Mouse (Mus musculus) lung, adult 2 months (tissue): ENCODE results near the gene Eno1.

Source experiments
- CTCF ChIP-seq: fragments of 200-500 bp; IDR thresholded peaks from 2 replicates; pipeline ENCODE4 v1.5.1; 2011; ENCODE audit warnings: mild to moderate bottlenecking, low read length, control low read depth; ENCODE audit not compliant: insufficient read depth
- POLR2A ChIP-seq: fragments of 200-500 bp; IDR thresholded peaks from 2 replicates; pipeline ENCODE4 v1.6.1; 2011; ENCODE audit warnings: low read depth, mild to moderate bottlenecking, control low read depth, low read length, borderline replicate concordance; ENCODE audit errors: extremely low read depth

DNA sequence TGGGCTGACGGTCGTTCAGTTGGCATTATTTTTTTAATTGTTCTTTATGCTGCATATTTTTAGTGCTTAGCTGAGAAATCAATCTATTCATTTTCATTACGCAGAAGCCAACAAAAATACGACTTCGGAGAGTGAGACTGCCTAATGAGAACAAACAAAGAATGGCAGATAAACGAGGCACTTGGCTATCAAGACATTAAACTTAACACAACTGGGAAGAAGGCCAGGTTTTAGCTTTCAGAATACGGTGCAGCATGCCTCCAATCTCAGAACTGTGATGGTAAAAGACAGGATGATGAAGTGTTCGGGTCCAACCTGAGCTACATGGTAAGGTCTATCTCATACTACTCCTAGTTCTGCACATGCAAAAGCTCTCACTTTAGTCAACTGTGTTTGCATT lies 25.8 kb downstream of the Eno1 start:
- TF ChIP-seq POLR2A: no peak
- TF ChIP-seq CTCF: no peak
